Mouse (Mus musculus) small intestine, adult 2 months (tissue): ENCODE results near the gene Acsm2. TPM values are rescaled to one million over a fixed set of nuclear protein-coding genes. Genes with fewer than 3 reads are reported as not detected.

Source experiments
- H3K27ac ChIP-seq: fragments of 200-500 bp; 2 replicates; pipeline ENCODE4 v1.5.1; 2012; ENCODE audit warnings: low read depth, low read length, control low read depth, inconsistent platforms; ENCODE audit not compliant: insufficient read depth
- H3K27me3 ChIP-seq: fragments of 200-500 bp; 2 replicates; pipeline ENCODE4 v1.6.1; 2012; ENCODE audit warnings: mild to moderate bottlenecking, moderate library complexity, low read length, inconsistent platforms; ENCODE audit not compliant: control insufficient read depth, insufficient read depth
- H3K36me3 ChIP-seq: fragments of 200-500 bp; 2 replicates; pipeline ENCODE4 v1.6.1; 2012; ENCODE audit warnings: mild to moderate bottlenecking, low read length, control low read depth, inconsistent platforms; ENCODE audit not compliant: control insufficient read depth, insufficient read depth
- H3K4me1 ChIP-seq: fragments of 200-500 bp; 2 replicates; pipeline ENCODE4 v1.6.1; 2012; ENCODE audit warnings: low read length, inconsistent platforms, mixed read lengths; ENCODE audit not compliant: control insufficient read depth, insufficient read depth, insufficient read length
- H3K4me3 ChIP-seq: fragments of 200-500 bp; 2 replicates; pipeline ENCODE4 v1.5.1; 2012; ENCODE audit warnings: low read depth, mild to moderate bottlenecking, control low read depth, inconsistent platforms, low read length, moderate library complexity
- CTCF ChIP-seq: fragments of 200-500 bp; IDR thresholded peaks from 2 replicates; pipeline ENCODE4 v1.5.1; 2012; ENCODE audit warnings: low read depth, mild to moderate bottlenecking, control low read depth, inconsistent platforms, low read length, moderate library complexity, mixed read lengths; ENCODE audit not compliant: insufficient replicate concordance, insufficient read length; ENCODE audit errors: extremely low read depth
- POLR2A ChIP-seq: fragments of 200-500 bp; IDR thresholded peaks from 2 replicates; pipeline ENCODE4 v1.6.1; 2012; ENCODE audit warnings: low read depth, mild to moderate bottlenecking, control low read depth, inconsistent platforms, low read length, moderate library complexity
- WGBS: fragments of 180-500 bp; shearing (Covaris S2); methylation state at CpG from one replicate; pipeline ENCODE4 v1.1.7; 2018; 5-methylcytosine and 5-hydroxymethylcytosine counted together
- polyA plus RNA-seq: library from polyadenylated mRNA; depleted of rRNA; stranded (reverse); fragments of >200 nt; gene quantifications from 2 replicates; pipeline ENCODE4 v1.2.3, GENCODE M21; 2012

Acsm2 gene
- polyA plus RNA-seq, 1 experiment: not detected

DNA sequence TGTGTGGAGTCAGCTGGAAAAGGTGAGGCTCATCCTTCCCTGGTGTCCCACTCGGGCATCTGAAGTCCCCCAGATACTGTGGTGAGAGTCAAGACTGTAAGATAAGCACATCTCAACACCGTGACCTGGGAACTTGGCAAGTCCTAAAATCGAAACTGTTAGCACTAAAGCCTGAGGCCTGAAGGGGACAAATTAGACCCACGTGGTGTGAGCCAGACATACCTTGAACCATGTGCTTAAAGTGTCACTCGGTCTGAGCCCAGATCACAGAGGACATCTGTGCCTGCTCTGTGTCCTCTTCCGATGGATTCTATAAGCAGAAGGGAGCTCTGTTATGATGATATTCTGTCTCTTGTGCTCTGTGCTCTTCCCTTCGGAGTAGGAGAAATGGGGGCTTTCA is 25.5 kb upstream of the Acsm2 start:
- WGBS: 57% methylated on average over 7 of the region's 7 CpGs
- no peak overlapping the region for H3K4me3 ChIP-seq

DNA sequence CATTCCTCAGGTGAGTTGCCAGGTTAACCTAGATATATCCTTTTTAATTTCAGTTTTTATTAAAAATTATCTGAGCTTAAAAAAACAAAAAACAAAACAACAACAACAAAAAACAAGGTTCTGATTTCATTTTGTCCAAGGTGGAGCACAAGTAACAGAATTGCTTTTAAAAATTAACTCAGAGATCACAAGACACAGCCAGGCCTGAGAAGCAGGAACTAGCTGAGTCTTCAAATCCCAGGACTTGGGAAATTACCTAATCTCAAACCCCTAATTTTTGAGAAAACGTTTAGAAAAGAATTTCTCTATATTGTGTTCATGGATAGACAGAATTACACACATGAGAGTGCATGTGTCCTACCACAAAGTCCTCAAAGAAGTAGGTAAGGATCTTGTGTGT is 21.2 kb upstream of the Acsm2 start:
- no peak for TF ChIP-seq CTCF
- TF ChIP-seq POLR2A: no peak
- H3K4me3 ChIP-seq: no peak overlapping the region
- peaks cover 7% of the 10 kb centered on the region; the same call in 1 of the 2 replicates for H3K4me1 ChIP-seq
- H3K27me3 ChIP-seq: no peaks in the 10 kb centered on the region
- no peak overlapping the region for H3K27ac ChIP-seq
- WGBS: 29% methylated on average over 1 of the region's 1 CpGs
- no peaks in the 10 kb centered on the region for H3K36me3 ChIP-seq

More for the DNA sequence above, 25.5 kb upstream of the Acsm2 start:
- H3K27me3 ChIP-seq: no peaks in the 10 kb centered on the region
- H3K27ac ChIP-seq: 0 out of 2 replicates have a peak overlapping the region, but pooled peaks have one; percentile 100
- TF ChIP-seq POLR2A (no peak), CTCF (no peak)
- no peaks in the 10 kb centered on the region for H3K36me3 ChIP-seq
- peaks cover 29% of the 10 kb centered on the region; the same call in 1 of the 2 replicates for H3K4me1 ChIP-seq

DNA sequence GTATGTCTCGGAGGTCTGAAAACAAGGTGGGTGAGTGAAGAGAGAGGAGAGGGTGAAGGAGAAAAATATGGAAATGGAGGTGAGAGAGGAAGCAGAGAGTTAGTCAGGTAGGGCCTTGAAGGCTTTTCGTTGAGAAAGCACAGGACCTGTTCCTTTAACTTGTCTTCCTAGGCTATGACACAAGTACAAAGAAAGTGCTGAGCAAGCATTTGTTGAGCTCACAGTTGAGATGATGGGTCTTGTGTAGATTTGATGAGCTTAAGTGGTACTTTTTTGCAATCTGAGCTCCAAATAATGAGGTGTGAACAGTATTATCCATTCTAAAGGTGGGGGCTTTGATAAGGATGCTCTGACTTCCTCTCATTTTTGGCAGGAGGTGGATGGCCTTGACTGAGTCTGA is 19.8 kb upstream of the Acsm2 start:
- 85% methylated on average over 2 of the region's 2 CpGs for WGBS
- TF ChIP-seq POLR2A (no peak), CTCF (no peak)
- H3K4me1 ChIP-seq: no peaks in the 10 kb centered on the region
- H3K27ac ChIP-seq: no peak overlapping the region
- no peaks in the 10 kb centered on the region for H3K36me3 ChIP-seq
- no peaks in the 10 kb centered on the region for H3K27me3 ChIP-seq
- no peak overlapping the region for H3K4me3 ChIP-seq

DNA sequence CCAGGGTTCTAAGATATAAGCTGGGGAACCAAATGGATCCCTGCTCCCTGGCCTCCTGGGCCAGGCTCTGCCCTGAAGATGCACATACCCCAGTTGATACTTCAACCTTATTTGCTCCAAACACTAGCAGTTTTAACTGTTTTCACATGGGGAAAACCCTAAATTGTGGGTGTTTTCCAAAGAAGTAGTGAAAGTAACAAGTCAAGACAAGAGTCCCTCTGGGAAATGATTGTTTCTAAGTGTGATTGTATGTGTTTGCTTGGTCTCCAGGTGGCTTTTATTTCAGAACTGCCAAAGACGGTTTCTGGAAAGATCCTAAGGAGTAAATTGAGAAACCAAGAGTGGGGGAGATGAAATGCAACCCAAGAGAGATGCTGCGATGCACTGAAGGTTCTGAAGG is 11.7 kb upstream of the Acsm2 start:
- no peaks in the 10 kb centered on the region for H3K36me3 ChIP-seq
- TF ChIP-seq POLR2A: no peak
- no peak for TF ChIP-seq CTCF
- WGBS: 70% methylated on average over 2 of the region's 2 CpGs
- no peaks in the 10 kb centered on the region for H3K27me3 ChIP-seq
- H3K4me1 ChIP-seq: no peaks in the 10 kb centered on the region
- H3K4me3 ChIP-seq: no peak overlapping the region
- H3K27ac ChIP-seq: no peak overlapping the region

DNA sequence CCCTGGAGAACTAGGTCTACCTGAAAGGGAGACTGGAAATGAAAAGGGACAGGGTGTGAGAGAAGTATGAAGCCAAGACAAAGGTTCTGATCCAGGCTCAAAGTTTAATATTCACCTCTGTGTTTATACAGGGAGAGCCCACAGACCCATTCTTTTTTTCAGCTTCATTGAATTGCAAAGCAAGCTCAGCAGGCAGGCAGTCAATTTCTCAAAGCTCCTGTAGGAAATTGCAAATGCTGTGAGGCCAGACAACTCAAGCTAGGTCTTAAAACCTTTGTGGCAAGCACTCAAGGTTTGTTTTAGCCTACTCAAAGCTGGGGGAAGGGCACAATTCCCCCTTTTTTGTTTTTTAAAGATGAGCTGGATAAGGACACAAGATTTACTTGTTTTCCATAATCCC is 8.6 kb upstream of the Acsm2 start:
- Histone ChIP-seq H3K4me1 (no peaks in the 10 kb centered on the region), H3K27me3 (no peaks in the 10 kb centered on the region), H3K4me3 (no peak overlapping the region), H3K27ac (no peak overlapping the region), H3K36me3 (no peaks in the 10 kb centered on the region)
- TF ChIP-seq CTCF (no peak), POLR2A (no peak)

DNA sequence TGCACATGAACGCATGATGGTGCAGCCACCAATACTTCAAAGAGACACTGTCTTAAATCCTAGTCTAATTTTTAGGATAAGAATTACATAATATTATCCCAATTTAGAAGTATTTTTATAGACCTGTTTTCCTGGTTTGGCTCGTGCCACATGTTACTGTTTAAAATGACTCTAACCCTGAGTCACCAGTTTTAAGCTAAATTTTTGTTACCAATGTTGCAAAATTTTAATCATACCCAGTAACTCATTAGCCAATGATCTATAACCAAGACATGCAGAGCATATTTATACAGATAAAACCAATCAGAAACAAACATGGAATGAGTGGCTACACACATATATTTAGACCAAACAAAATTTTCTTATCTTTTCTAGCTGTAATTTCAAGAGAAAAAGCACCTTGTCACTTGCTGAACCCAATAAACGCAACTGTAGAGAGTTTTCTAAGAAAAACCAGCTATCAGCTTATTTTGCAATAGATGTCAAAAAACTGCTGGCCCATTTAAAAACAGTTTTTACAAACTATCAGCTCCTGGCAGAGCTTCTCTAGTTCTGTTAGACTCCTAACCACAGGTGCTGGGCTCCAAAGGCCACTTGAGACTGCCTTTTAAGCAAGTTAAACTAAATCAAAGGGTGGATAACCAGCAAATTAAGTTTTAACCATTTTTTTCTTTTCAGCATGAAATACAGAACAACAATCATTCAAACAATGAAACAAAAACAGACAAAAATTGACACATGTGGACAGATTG is 3.5 kb upstream of the Acsm2 start:
- 72% methylated on average over 3 of the region's 3 CpGs for WGBS
- no peak overlapping the region for H3K27ac ChIP-seq
- no peaks in the 10 kb centered on the region for H3K27me3 ChIP-seq

DNA sequence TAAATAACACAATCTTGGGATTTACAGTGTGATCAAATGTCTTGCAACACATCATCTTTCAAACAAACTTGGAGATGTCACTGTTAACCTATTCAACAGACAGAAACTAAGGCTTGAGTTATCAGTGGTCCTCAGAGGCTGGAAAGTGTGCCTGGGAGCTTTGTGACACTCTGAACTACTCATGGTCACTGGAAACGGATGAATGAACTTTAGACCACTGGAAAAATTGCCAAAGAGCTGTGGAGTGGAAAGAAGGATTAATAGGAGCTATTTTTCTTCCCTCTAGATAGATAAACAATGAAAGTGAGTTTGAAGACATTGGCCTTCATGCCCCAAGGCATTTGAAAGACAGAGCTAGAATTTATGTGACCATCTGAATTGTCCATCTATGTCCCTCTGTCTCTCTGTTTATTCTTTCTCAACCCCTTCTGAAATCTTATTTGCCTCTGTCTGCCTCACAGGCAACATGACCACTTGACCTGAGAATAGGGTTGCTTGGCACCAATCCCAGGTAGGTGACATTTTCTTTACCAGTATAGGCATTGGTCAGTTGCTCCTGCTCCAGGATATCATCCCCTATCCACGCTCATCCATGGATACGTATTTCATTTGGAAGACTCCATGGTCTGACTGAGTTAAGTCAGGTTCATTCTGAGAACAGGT is 5.8 kb downstream of the Acsm2 start:
- no peak overlapping the region for H3K27ac ChIP-seq
- H3K4me1 ChIP-seq: peaks cover 9% of the 10 kb centered on the region; the same call in 1 of the 2 replicates
- H3K36me3 ChIP-seq: no peaks in the 10 kb centered on the region
- H3K4me3 ChIP-seq: no peak overlapping the region
- H3K27me3 ChIP-seq: no peaks in the 10 kb centered on the region
- TF ChIP-seq CTCF (no peak), POLR2A (no peak)
- 67% methylated on average over 3 of the region's 3 CpGs for WGBS

More for the DNA sequence above, 3.5 kb upstream of the Acsm2 start:
- H3K4me1 ChIP-seq: no peaks in the 10 kb centered on the region
- TF ChIP-seq CTCF: no peak
- no peak for TF ChIP-seq POLR2A
- no peaks in the 10 kb centered on the region for H3K36me3 ChIP-seq
- no peak overlapping the region for H3K4me3 ChIP-seq
